Mouse (Mus musculus) right cerebral cortex, adult 18-20 months (tissue): ENCODE results near the gene Nlrp4c.
"Not testable (repeated sequence)": the region's sequence is repeated elsewhere in the genome, so short reads cannot be mapped to it uniquely, and the experiment has no call there.

Experiments
- DNase-seq: peaks from one replicate; pipeline ENCODE4 v3.0.0; 2022; ENCODE audit warnings: mixed read lengths

Gene Nlrp4c

DNA sequence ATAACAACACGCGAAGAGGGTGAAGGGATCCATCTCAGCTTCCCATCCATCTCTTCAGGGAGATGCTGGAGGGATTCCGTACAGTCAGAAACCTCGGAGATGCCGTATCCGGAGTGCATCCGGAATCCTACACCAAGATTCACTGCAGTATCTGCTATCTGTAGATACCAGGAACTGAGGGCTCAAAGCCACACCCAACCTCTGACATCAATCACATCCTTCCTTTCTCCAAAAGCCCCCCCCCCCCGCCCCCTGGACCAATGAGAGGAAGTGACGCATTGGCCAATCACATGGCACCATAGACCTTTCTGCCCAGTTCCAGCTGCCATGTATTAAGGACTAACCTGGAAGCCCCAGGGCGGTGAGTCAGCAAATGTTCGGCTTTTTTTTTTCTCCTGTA is at the start of gene Nlrp4c:
TSS of gene Nlrp4c (plus strand) at position 301 of the 400 bp plus-strand sequence.
- DNase-seq: no peak

DNA sequence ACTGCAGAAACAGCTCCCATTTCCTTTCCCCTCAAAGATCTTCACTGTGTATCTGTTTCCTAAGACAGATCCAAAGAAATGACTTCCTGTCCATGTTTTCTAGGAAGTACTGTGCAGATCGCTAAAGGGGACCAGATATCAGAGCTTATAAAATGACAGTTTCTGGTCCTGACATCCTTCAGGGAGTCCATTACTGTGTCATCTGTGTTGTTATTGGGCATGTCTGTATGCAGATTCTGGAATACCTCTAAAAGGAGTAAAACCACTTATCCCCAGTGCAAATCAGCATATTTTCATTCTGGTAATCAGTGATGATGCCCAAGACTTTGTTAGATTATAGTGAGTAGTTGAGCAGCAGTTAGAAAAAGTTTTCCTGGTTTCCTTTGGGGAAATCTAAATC is 34.1 kb upstream of the Nlrp4c start, which contains the start of gene Vmn1r65:
TSS of gene Vmn1r65 (minus strand) at position 101 of the 400 bp plus-strand sequence.
- no peak for DNase-seq

DNA sequence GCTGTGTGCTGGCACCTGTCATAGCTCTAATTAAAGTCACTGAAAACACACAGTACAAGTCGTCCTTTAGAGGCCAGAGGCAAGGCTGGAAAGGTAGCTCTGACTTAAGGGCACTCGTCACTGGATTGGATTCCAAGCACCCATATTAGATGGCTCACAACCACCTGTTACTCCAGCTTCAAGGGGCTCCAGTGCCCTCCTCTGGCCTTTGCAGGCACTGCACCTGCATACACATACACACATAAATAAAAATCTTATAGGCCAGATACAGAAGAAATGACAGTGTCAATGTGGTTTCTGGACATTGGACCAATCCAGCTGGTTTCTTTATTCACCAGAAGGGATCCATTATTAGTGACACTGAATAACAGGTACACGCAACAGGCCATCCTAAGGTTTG is 74.5 kb downstream of the Nlrp4c start:
- no peak for DNase-seq

DNA sequence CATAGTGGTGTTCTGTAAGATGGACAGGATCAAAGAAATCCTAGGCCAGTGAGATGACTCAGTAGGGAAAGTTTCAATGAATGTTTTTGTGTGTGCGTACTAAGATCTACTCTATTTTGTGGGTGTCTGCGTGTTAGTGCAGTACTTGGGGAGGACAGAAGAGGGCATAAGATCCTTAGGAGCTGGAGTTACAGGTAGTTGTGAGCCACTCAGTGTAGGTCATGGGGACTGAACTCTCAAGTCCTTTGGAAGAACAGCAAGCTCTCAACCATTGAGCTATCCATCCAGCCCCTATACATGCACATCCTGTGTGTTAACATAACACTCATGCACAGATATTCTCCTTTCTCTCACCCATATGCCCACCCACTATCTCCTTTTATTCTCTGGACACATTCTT is 75.1 kb downstream of the Nlrp4c start:
- not testable (repeated sequence) for DNase-seq

DNA sequence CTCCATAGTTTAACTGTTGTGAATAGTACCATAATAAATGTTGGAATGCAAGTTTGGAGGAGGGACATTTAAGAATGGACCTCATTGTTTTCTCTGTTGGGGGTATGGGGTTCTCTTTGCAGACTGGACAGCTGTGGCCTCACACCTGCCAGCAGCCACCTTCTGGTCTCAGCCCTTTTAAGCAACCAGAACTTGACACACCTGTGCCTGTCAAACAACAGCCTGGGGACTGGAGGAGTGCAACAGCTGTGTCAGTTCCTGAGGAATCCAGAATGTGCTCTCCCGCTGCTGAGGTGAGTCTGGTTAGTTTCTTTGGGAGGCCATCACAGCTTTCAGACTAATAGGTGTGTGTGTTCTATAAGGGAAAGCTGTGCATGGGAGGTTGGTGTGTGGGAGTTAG is 76.2 kb downstream of the Nlrp4c start:
- not testable (repeated sequence) for DNase-seq

DNA sequence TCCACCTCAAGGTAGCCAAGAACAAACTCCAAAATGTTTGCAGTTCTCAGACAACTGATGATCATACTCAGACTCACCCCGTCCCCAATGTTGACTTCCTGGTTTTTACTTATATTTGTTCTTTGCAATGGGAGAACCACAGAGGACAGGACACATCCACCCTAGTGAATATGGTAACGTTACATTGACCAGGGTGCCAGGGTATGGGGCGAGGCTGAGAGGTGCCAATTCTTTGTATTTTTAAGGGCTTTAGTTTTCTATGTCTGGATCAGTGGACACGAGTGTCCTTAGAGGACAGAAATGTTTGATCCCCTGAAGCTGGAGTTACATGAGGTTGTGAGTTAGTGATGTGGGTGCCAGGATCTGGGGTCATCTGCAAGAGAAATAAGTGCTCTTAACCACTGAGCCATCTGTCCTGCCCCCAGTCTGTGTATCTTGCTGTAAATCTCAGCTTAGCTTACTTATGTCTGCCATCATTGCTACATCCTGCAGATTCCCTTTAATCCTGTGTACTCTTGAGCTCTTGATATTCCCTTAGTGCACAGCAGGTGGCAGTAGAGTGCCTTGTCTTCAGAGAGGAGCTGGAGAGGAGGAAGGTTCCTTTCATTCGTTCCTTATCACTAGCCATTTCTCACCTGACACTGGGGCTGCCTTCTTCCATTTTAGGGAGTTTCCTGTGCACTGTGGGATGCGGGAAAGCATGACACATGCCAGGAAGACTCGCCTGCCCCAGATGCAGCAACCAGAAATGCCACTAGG is 81.9 kb downstream of the Nlrp4c start:
- peak; percentile 89 for DNase-seq

DNA sequence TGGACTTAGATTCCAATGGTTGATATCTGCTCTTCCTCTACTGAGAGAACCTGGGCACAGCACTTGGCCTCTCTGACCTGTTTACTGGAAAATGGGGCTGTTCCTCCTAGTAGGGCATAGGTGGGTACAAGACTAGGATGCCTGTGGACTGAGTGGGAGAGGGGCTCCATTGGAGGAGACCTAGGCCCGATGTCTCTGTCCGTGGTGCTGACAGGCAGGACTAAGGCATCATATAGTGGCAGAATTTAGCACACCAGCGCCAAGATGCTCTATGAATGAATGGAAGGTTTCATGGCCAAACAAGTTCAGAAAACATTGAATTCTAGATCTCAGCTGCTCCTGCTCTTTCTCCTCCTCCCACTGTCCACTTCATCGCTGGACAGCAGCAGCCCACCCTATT is 85.4 kb downstream of the Nlrp4c start:
- DNase-seq: no peak

DNA sequence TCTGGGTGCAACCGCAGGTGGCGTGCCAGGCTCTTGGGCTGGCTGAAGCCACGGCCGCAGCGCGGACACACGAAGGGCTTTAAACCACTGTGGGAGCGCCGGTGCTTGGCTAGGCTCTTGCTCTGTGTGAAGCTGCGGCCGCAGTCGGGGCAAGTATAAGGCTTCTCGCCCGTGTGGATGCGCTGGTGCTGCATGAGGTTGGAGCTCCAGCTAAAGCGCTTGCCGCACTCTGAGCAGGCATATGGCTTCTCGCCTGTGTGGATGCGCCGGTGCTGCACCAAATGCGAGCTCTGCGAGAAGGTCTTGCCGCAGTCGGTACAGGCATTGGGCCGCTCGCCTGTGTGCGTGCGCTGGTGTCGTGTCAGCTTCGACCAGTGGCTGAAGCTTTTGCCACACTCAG is 87.7 kb downstream of the Nlrp4c start:
- no peak for DNase-seq

DNA sequence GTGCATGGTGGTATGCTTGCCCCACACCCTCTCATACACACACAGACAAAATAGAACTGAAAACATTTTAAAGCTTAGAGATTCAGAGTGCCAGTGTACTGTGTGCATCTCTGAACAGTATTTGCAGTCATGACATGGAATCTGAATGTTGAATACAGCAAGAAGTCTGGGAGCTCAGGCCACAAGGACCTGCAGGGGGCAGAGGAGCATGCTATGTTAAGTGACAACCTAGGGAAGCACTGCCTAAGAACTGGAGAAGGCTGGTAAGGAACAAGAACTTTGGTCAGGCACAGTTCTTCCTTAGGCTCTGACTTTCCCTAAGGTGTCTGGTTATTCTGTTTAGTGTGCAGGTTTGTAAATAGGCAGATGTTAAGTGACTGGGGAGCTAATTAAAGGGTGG is 91.5 kb downstream of the Nlrp4c start:
- no peak for DNase-seq

DNA sequence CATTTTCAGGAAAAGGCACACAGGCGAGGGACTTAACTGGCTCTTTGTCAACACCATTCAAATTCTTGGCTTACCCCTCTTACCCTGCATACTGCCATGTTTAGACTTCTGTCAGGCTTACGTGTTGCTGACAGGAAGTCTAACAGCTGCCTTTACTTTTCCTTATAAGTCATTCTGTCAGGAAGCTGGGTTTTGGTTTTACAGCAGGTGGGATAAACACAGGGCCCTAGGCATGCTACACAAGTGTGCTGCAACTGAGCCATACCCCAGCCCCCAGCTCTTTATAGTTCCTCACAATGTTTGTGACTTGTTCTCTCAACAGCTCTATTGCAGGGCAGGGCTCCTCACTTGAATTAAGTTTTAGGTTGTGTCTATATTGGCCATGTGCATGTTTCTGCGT is 94.3 kb downstream of the Nlrp4c start:
- DNase-seq: no peak

DNA sequence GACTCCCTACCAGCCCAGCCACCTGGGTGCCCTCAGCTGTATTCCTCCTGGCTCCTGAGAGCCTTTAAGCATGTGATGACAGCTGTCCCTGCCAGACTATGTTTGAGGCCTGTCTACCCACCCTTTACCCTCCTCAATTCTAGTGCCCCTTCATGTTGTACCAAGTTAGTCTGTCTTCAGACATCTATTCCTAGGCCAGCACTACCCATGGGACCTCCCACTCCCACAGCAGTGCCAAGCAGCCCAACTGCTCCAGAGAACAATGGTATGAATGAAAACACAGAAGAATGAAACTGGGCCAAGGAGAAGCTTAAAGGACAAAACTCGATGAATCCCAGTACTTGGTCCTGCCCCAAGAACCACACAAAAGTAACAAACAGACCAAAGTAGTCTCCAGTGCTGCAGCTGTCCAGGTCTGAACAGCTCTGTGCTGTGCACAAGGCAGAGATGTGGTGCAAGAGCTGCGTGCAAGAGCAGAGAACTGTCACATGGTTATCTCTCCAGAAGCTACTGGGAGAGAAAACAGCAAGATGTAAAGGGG is 99.1 kb downstream of the Nlrp4c start:
- DNase-seq: no peak

DNA sequence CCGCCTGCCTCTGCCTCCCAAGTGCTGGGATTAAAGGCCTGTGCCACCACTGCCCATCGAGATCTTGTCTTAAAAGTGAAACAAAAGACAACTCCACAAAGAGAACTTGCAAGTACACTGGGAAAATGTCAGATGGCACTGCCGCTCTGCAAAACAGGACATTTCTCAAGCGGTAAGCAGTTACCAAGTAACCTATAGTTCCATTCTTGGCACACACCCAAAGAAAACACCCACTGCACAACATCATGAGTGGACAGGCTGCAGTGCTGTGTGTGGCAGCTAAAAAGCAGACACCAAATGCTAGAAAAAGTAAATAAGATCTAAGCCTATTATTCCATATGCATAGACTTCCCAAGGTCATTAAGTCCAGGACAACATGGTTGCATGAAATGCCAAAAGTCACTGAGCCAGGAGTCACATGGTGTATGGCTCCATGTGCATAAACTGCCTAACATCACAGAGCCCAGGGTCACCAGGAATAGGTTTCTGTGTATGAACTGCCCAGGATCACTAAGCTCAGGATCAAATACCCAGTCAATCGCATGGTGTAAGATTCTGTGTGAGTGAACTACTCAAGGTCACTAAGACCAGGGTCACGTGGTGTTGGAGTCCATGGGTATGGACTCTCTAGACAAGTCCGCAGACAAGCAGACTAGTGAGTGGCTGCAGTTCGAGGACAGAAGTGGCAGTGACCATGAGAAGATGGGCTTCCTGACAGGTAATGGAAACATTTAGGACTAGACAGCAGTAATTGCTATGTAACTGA is 100.6 kb downstream of the Nlrp4c start:
- no peak for DNase-seq

DNA sequence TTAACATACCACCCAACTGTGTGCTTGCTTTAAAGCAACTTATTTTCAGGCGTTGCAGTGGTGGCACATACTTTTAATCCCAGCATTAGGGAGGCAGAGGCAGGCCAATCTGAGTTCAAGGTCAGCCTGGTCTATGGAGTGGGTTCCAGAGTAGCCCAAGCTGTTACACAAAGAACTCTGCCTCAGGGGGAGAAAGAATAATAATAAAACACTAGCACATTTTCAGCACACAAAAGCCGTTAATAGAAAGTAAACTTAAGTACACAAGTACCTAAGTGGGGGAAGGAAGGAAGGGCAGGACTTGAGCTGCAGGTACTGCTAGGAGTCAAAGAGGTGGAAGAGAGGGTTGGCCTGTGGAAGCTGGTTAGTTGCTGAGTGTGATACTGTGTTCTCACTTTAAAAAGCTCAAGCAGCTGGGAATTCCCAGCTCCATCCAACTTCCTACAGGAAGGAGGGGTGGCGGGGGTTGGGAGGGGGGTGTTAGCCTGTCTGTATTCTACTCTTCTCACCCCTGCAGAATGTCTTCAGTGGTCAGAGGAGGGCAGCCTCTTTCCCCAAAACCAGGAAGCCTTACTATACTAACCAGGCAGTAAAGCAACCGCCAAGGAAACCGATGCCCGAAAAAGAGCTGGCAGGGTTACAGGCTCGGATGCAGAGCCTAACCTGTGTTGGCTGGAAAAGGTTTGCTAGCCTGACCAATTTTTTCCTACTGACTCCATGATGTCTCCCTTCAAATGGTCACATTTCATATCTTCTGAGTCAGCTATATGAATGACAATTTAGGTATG is 101.4 kb downstream of the Nlrp4c start:
- DNase-seq: no peak

DNA sequence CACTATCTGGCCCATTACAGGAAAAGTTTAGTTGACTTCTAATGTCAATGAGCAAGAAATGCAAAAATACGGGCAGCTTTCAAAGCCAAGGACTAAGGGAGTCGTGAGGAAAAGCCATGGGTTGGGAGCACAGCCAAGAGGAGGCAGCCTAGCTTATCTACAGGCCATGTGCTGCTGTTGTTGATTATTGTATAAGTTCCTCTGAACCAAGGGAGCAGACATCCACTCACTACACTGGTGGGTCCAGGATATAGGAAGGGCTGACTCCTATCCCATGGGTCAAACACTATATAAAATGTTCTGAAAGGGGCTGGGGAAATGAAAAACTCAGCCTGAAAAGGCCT is 102.0 kb downstream of the Nlrp4c start:
- DNase-seq: no peak

DNA sequence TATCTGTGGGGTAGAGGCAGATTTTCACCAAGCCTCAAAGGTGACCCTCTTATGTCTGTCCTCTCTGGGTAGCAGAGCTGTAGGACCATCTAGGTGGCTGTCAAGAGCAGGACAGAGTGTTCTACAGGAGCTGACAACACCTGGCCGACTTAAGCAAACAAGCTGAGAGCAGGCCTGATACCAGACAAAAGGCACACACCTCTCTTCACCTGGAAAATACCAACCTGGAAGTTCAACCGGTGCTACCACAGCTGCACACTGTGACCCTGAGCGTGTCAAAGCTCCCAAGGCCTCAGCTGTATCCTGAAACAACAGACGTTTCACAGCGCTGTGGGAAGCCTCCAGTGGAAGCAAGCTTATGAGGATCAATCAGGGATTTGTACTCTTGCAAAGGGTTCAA is 102.7 kb downstream of the Nlrp4c start:
- DNase-seq: no peak

DNA sequence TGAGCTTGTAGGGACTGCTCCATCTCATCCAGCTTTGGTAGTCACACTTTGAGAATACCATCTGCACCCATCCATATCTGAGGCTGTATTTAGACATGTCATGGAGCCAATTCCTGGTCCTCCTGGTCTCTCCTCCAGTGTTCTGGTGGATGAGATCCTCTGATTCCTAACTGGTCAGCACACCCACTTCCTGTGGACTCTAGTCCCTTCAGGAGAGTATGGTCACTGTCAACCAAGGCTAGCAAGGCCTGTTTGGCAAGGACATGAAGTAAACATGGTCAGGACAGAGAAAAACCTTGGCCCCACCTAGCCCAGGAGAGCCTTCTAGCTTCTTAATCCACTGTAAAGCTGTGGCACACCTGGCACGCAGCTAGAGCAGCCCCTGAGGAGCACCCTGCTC is 106.3 kb downstream of the Nlrp4c start:
- DNase-seq: no peak

DNA sequence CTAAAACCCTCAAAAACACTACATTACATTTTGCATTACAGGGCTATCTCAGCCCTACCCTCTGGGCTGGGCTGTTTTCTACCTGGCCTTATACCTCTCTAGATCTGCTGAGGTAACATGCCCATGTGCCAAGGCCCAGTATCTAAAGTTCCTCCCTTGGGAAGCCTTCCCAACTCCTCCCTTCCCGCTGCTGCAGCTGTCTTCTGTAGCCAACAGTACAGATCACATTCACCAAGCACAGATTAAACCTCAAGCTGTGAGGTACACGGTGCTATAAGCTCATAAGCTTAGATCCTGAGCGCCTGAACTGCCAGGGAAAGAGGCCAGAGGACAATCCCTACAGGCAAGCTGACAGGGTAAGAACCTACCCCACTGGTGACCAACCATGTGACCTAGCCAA is 107.1 kb downstream of the Nlrp4c start:
- DNase-seq: no peak

DNA sequence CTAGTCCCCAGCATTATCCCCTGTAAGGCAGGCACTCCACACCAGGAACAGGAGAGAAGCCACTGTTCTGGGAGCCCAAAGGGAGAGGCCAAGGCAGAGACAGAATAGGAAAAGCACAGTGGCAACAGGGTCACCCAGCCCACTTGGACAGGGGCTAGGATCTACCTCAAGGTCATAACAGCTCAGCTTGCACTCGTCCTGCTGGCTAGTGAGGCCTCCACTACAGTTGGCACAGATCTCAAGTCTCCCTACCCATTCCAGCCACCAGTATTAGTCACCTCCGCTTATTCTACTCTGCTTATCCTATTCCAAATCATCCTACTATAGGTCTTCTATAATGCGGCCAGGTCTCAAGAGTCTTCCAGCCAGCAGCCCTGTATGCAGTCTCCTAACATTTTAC is 108.2 kb downstream of the Nlrp4c start:
- DNase-seq: no peak

DNA sequence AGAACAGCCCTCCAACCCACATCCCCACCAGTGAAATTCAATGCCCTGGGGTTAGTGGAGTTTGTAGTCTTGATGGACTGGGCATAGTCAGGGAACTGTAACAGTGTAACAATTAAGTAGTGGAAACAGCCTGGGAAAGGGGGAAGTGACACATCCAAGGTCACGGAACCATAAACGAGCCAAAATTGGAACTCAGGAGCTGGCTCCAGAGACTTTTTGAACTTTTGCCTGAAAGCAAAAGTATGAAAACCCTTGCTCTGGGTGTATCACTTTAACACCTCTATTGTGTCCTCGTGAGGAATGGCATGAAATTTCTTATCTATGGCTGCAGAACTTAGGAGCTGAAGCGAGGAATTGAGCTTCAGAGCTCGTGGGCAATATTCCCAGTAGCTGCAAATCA is 109.2 kb downstream of the Nlrp4c start:
- no peak for DNase-seq
